Mouse (Mus musculus): ENCODE data around the gene Deaf1.
A peak's percentile ranks its signal among the peaks of the same experiment; 100 is the strongest.

Gene Deaf1

DNA sequence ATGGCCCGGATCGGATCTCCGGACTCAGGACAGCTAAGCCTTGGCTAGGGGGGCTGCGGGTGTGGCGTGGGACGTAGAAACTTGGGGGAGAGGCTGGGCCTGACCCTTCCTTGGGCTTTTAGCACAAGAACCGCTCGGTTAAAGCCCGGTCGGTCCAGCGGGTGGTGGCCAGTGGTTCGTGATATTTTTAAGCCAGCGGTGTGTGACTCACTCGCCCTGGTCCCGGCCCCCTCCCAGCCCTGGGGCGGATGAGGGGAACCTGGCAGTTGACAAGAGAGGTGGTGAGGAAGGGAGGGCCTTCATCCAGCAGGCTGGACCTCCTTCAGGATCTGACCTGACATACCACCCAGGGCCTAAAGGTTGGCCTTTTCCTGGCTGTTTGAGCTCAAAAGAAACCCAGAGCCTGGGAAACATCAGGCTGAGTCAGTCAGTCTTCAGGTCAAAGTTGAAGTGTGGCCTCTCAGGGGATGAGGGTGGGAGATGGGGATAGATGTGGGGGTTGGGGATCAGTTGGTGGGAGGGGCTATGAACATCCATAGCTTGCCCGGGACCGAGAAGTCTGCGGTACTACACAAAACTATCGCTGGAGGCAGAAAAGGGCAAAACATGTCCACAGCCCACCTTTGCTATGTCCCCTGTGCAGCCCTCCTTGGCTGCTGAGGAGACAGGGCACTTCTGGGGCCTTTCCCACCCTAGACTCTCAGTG lies 11.9 kb upstream of the Deaf1 start:
- no peak for DNase-seq (ENCODE audit: low spot score in 2 of 2)

DNA sequence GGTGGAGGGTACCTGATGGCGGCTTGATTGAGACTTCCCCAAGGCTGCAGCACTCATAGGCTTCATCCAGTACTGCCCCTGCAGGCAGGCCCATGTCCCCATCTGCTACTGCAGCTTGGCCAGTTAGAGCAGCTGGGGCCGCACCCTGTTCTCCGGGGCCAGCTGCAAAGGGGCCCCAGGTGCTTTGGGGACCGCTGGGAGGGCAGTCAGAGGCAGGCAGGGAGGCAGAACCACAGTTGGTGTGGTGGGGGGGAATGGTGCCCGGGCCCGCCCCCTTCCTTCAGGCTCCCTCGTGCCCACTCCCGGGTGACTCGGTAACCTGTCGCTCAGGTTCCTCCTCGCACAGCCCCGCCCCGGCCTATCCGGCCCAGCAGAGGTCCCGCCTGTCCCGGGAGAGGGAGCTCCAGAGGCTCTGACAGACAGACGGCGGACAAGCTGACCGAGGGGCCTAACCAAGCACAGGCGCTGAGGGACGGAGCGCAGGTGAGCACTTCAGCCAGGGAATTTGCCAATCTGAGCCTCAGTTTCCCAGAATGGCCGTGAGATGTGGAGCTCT lies 11.2 kb upstream of the Deaf1 start, which contains the start of gene Eps8l2:
TSS of gene Eps8l2 (plus strand) at position 305 of the 556 bp plus-strand sequence.
- no peak for DNase-seq (ENCODE audit: low spot score in 2 of 2)

DNA sequence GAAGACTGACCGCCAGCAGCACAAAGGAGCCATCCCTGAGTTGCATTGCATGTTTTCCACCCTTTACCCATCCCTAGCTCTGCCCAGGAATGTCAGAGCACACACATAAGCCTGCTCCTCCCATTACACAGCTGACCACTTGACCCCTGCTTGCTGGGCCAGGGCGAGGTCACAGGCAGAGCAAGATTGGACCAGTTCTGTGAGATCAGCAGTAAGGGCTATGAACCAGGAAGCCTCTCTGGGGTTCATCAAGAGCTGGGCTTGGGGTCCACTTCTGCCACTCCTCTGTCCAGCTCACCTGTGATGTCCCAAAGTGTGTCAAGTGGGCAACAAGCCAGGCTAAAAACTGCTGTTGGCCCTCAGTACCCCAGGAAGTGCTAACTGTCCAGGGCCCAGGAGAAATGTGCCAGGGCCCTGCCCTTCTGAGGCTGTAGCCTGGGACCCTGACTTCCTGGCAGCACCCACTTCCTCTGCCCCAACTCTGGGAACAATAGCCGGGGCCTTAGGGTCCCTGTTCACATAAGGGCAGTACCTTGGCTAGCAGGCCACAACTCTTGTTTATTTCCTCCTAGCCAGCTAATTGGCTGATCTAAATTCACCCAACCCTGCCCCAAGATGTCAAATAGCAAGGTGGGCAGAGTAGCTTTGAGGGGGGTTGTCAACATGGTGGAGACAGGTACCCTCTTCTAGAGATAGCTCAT lies 10.4 kb upstream of the Deaf1 start:
- DNase-seq (ENCODE audit: low spot score in 2 of 2) = no peak

DNA sequence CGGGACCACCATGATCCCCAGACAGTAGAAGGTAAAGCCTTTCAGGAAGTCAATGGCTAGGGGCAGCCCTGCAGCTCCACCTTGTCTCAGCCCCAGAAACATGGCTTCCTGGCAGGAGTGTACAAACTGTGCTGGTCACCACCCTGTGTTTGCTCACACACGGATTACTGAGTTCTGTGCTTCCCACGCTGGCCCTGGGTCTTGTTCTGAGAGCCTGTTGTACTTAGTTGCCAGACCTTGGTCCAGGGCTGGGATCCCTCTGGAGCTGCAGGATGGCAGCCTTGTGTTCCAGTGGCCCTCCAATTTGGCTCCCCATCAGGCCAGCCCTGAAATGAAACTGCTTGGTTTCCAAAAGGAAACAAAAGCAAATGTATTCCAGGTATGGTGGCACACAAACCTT lies 8.8 kb upstream of the Deaf1 start:
- DNase-seq (ENCODE audit: low spot score in 2 of 2) = no peak

DNA sequence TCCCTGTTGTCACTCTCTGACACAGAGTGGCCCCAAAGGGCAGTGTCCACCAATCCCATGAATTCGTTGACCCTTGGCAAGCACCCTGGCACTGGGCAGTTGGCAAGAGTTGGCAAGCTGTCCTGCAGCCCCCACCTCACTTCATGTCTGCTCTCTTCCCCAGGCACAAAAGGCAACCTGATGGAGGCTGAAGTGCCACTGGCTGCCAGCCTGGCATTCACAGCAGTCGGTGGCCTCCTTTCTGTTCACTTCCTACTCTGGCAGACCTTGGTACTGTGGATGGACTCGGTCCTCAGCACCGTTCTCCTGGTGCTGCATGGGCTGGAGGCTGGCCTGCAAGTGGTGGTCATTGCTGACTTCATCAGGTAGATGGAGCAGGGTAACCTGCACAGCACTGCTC lies 8.2 kb upstream of the Deaf1 start:
- peak in 1 of 2 experiments; percentile 25 for DNase-seq (ENCODE audit: low spot score in 2 of 2)

DNA sequence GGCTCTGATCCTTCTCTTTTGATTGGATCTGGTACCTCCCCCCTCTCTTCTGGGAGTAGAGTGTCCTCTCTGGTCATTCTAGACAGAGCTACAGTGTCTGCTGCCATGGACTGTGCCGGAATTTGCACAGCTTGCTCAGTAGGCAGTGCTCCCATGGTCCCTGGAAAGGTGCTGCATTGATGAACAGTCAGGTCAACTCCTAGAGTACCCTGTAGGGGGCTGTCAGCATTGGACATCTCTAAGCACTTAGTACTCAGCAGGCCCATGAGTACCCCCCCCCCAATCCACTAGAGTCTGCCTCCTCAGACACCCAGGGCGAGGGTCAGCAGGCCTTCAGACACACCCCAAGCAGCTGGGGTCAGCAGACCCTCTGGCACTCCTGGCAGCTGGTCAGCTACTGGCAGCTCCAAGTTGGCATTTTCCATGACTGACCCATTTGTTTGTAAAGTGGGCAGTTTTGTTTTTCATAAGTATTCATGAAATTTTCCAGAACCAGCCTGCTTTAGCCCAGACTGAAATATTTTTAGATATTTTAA lies 7.6 kb upstream of the Deaf1 start:
- DNase-seq (ENCODE audit: low spot score in 2 of 2) = no peak

DNA sequence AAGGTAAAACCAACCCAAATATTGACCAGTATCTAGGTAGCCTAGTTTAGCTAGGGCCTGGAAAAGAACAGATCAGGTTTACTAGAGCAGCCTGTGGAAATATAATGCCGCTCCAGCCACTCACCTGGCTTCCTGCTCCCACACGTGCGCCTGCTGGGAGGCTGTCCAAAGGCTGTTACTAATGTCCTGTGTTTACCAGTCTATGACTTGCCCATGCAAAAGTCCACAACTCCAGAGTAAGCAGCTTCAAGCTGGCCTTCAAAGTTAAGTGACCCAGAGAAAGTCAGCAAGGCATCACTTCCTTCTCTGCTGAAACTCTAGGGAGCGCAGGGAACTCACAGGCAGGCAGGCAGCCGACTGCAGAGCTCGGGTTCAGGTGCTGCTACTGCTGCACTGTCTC lies 4.5 kb upstream of the Deaf1 start:
- no peak for DNase-seq (ENCODE audit: low spot score in 2 of 2)

DNA sequence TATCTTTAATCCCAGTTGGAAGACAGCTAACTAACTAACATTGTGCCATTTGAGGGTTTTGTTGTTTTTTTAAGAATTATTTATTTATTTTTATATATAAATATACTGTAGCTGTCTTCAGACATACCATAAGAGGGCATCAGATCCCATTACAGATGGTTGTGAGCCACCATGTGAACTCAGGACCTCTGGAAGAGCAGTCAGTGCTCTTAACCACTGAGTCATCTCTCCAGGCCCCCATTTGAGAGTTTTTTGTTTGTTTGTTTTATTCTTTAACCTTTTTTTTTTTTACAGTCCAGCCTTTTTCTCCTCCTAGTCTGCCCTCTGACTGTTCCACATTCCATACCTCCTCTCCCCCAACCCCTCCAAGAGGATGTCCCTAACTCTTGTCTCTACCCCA lies 3.2 kb upstream of the Deaf1 start:
- no peak for DNase-seq (ENCODE audit: low spot score in 2 of 2)

DNA sequence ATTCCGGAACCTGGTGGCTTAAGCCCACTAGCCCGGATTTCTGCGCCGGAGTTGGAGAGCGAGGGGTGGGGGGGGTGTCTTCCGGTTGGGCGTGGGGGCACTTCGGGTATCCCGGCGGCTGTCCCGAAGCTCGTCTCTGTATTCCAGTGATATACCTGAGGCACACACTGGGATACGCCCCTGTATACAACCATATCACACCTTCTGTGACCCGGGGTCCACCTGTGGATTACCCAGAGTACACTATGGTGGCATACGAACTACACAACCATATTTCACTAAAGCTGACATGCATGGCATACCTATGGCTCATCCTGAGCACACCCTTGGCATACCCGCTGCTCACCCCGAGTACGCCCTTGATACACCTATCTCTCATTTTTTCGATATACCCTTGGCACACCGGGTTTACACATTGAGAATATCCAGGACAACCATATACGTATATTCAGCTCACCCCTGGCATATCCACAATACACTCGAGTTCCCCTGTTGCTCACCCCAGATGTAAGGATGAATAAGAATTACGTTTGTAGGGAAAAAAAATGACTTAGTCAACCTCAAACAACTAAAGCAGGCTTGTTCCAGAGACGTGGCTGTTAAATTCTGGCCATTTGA lies 992 bp upstream of the Deaf1 start:
- DNase-seq (ENCODE audit: low spot score in 2 of 2) = no peak

DNA sequence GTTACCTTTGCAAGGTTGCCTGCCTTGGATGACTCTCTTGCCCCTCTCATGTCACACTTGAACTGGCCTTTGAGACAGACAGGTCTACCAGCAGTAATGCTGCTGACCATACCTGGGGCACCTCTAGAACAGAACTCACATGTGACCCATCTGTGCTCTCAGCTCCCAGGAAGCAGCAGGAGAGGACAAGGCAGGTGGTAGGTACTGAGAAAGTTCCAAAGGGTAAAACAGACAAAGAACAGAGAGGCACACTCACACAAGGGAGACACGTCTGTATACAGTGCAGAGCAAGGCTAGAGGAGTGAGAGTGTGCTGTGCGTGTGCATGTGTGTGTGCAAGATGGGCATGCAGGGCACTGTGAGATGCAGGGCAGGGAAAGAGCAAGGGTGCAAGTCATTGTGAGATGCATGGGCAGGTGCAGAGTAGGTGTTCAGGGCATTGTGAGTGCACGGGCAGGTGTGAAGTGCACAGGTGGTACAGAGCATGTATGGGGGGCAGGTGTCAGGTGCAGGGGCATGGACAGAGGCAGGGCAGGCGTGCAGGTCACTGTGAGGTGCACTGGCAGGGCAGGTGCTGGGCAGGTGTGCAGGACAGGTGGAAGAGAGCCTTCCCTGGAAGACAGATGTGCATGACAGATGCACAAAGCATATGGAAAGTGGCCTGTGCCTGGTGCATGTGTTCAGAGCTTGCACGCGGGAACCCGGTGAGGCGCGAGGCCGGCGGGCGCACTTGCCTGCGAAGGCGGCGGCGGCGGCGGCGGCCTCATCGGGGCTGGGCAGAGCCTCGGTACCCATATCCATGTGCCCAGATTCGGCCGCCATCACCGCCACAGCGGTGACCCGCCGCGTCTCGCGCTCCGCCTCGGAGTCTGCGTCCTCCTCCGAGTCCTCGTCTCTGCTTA lies 694 bp downstream of the Deaf1 start:
- peak in 1 of 2 experiments; percentile 21 for DNase-seq (ENCODE audit: low spot score in 2 of 2)

DNA sequence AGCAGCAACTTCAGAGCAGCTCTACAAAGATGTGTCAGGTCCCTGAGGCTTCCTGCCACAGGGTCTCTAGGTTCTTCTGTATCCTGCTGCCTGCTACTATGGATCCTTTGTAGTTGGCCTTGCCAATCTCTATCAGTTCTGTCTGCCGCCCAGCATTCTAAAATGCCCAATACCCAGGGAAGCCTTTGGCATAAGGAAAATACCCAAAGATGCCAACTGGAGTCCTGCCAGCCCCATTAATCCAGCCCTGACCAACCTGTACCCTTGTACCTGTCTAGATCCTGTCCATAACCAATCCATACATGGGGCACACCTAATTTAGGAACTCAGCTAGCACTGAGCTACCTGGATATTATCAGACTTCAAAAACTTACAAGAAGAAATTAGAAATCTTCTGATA lies 2.8 kb downstream of the Deaf1 start:
- DNase-seq (ENCODE audit: low spot score in 2 of 2) = no peak

DNA sequence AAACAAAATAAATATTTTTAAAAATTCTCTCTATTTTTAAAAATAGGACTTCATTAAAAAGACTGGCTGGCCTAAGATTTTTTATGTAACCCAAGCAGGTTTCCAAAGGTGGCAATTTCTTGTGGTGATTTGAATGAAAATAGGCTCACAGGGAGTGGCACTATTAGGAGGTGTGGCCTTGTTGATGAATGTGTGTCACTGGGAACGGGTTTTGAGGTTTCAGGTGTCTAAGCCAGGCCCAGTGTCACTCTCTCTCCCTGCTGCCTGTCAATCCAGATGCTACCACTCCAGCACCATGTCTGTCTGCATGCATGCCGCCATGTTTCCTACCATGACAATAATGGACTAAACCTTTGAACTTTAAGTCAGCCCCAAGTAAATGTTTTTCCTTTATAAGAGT lies 8.0 kb downstream of the Deaf1 start:
- no peak for DNase-seq (ENCODE audit: low spot score in 2 of 2)

DNA sequence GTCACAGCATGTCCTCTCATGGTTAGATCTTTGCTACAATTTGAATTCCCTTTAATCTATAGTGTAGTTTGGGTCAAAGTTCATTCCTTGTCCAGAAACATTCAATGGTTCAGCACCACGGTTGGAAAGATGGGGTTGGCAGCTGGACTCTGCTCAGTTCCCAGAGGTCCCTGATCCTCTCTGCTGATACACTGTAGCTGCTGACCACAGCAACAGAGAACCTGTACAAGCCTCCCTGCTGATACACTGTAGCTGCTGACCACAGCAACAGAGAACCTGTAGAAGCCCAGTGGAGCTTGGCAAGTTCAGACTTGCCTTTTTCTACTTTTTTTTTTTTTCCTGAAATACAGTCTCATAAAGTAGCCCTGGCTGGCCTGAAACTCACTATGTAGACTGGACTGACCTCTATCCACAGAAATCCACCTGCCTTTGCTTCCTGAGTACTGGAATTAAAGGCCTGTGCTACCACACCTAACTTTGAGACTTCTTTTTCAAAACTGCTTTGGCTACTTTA lies 9.8 kb downstream of the Deaf1 start:
- DNase-seq (ENCODE audit: low spot score in 2 of 2) = no peak

DNA sequence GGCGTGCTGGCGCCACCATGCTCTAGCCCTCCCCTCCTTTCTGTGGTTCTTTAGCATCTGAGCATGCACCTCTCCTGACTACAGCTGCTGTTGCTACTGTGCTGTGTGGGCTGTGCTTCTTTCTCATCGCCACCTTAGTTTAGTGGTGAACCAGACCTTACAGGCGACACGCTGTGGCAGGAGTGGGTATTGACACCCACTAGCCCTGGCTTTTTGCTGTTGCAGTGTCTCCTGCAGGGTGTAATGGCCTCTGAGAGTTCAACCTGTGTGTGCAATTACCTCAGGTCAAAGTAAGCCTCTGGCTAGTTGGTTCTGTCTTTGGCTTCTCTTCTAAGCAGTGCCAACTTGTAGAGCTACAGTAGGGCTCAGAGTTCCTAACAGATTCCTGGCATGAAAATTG lies 11.5 kb downstream of the Deaf1 start:
- peak in 1 of 2 experiments; percentile 52 for DNase-seq (ENCODE audit: low spot score in 2 of 2)

DNA sequence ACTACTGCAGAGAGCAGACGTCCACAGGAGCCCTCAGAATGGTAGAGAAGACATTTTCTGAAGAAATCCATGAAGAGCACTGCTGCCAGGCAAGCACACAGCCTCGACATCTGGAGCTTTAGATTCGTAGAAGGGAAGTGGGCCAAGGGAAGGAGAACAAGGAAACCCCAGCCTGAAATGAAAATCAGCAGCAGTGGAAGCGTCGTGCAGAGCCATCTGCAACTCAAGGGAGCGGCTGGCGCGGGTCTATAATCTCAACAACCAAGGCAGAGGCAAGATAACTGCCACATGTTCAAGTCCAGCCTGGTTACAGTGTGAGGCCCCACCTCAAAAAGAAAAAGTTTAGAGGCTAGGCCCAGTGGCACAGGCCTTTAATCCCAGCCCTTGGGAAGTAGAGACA lies 12.4 kb downstream of the Deaf1 start:
- DNase-seq (ENCODE audit: low spot score in 2 of 2) = no peak

DNA sequence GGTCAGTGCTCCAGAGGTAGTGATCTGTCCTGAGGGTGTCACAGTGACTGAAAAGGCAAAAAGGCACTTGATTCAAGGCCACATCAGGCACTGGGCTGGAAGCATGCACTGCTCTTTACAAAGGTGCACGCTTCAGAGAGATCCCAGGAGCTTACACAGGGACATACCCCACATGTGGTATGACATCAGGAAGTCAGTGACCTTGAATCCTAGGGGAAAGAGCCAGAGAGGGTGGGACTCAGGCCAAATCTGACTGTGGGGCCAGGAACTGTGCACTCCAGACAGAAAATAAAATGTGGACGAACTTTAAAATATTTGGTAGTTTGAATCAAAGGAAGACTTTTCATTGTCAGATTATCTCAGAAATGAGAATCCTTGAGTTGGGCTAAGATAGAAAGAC lies 13.1 kb downstream of the Deaf1 start:
- DNase-seq (ENCODE audit: low spot score in 2 of 2) = no peak

DNA sequence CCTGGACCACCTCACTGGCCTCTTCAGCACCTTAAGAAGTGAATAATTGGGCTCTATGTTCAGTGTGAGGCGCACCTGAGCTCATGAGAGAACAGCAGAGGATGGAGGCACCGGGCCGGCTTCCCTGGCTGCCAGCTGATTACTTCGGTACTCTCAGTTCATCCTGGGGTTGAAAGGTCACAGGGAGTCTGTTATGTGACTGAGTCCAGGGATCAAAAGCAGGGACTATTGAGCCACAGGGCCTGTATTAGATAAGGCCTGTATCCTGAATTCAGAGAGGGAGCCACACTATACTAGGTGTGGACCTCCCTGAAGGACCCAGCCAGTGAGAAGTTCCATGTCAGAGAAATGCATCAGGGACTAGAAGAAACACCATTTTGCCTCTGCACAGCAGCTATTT lies 23.0 kb downstream of the Deaf1 start:
- no peak for DNase-seq (ENCODE audit: low spot score in 2 of 2)

DNA sequence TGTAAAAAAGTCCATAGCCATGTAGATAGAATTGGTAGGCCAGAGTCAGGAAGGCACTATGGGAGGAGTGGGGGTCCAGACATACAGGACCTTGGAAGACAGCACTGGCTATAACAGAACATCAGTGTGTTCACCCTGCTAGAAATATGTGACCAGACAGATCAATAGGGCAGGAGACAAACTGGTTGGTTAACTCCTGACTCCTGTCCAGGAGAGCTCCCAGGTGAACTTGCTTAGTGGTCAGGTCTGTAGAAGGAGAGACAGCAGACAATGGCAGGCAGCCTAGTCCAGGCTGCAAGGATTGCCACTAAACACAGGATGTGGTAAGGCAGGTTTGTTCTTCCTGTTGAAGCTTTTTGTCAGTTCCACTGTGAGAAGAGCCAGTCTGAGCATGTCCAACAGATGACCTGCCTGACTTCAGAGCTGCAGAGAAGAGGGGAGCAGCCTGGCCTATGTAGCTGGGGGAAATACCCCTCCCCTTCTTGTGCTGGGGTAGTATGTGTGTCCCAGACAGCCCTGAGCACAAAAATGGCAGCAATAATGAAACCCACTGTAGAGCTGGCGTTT lies 24.7 kb downstream of the Deaf1 start:
- no peak for DNase-seq (ENCODE audit: low spot score in 2 of 2)

DNA sequence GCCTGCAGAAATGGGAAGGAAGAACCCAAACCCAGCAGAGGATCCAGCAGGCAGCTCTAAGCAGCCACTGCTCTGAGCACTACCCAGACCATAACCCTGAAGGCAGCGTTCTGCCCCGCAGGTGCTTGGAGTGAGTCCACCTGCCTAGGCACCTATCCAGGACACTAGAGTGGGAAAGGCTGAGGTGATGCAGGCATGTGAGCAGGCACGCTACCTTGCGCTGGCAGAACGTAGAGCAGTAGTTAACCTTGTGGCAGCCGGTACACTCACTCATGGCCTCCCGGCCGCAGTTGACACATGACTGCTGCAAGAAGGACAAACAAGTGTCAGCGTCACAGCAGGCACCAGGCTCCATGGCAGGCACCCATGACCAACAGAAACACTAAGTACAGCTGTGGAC lies 26.1 kb downstream of the Deaf1 start:
- no peak for DNase-seq (ENCODE audit: low spot score in 2 of 2)

DNA sequence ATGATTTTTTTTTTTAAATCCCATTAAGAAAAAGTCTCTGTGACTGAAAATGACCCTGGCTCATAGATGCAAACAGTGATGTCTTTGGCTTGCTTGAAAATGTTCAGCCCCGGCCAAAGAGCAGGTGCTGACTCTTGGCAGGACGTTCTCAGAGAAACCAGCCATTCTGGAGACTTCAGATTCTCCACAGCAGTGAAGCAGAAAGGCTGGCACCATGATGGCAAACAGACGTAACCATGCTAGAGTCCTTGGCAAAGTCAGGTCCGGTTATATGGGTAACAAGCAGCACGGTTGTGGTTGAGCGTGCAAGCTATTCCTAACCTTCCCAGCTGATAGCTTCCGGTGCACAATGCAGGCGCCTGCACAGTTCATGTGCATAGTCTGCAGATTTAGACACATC lies 28.3 kb downstream of the Deaf1 start:
- no peak for DNase-seq (ENCODE audit: low spot score in 2 of 2)

Measured in left cerebral cortex, adult 9 months (tissue).